Comparison of ENCODE assay signal across 14 mouse cellular contexts in the genomic region with DNA sequence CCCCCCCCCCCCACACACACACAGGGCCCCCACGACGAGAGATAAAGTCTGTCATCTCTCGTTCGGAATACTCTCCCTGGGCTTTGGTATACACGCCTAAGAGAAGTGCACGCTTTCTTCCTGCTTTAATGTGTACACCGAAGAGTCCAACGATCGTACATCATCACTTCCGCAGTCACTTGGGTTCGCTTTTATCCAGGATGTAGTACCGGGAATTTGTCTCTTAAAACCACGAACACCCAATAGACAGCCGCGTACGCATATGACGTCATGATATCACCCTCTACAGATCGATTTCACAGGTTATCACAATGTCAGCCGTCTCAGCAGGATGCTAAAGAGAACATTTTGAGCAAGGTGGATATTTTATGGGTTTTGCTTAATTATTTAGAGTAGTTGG. TPM values are rescaled to one million over a fixed set of nuclear protein-coding genes. Genes with fewer than 3 reads are reported as not detected.
A peak's percentile ranks its signal among the peaks of the same experiment; 100 is the strongest.
DNase-seq lines count a peak whose midpoint lies in the region; ATAC-seq and TF ChIP-seq lines count a peak whose summit lies in the region.
"Had no signal": no experiment of that assay in that cellular context is flagged by ENCODE, and none has a peak within 500 bp of the region (broad histone marks: within the 10 kb centered on the region; RNA-seq: fewer than 3 reads in every experiment).

No protein-coding gene starts in this region.

- H3K4me2 ChIP-seq in forebrain, embryonic 16.5 days (ENCODE audit: low read length) = no peak overlapping the region
- peak overlapping the region; percentile 65 for H3K4me2 ChIP-seq in heart, embryonic 16.5 days (ENCODE audit: low read depth, low read length)
- peak overlapping the region; percentile 56 for H3K4me2 ChIP-seq in lung, postnatal 0 days (replicated peaks; ENCODE audit: low read depth, low read length)
- peak overlapping the region; percentile 35 for H3K4me2 ChIP-seq in stomach, postnatal 0 days (replicated peaks; ENCODE audit: low read depth)

- no peak overlapping the region for H3K9ac ChIP-seq in forebrain, embryonic 16.5 days (replicated peaks; ENCODE audit: low read depth, low read length)
- peak overlapping the region; percentile 57 for H3K9ac ChIP-seq in heart, embryonic 16.5 days (ENCODE audit: low read length)
- H3K9ac ChIP-seq in lung, postnatal 0 days (replicated peaks; ENCODE audit: low read depth) = no peak overlapping the region; the same call in 1 of the 2 replicates
- no peak overlapping the region for H3K9ac ChIP-seq in stomach, postnatal 0 days (ENCODE audit: low read length)
- H3K9ac ChIP-seq: embryonic facial prominence, embryonic 15.5 days; liver, embryonic 14.5 days had no signal

- intact Hi-C loops in heart, postnatal 36 days (cut with DNase I) = no loop called here

- no peaks in the 10 kb centered on the region for H3K9me3 ChIP-seq in forebrain, embryonic 10.5 days
- no peaks in the 10 kb centered on the region for H3K9me3 ChIP-seq in forebrain, embryonic 16.5 days (ENCODE audit: control insufficient read depth, low read length)
- 0 out of 2 replicates have a peak, but pooled peaks cover 4% of the 10 kb centered on the region for H3K9me3 ChIP-seq in heart, embryonic 16.5 days (replicated peaks; ENCODE audit: control insufficient read depth, low read length)
- no peaks in the 10 kb centered on the region for H3K9me3 ChIP-seq in lung, postnatal 0 days (ENCODE audit: low read length)
- no peaks in the 10 kb centered on the region for H3K9me3 ChIP-seq in stomach, postnatal 0 days (ENCODE audit: control insufficient read depth, low read length)
- H3K9me3 ChIP-seq: embryonic facial prominence, embryonic 15.5 days had no signal

- 0 out of 2 replicates have a peak overlapping the region, but pooled peaks have one; percentile 35 for H3K27ac ChIP-seq in forebrain, embryonic 10.5 days
- H3K27ac ChIP-seq in forebrain, embryonic 16.5 days (ENCODE audit: low read length) = no peak overlapping the region
- no peak overlapping the region for H3K27ac ChIP-seq in heart, embryonic 16.5 days (ENCODE audit: low read length)
- 0 out of 2 replicates have a peak overlapping the region, but pooled peaks have one; percentile 14 for H3K27ac ChIP-seq in lung, postnatal 0 days (ENCODE audit: low read length)
- 0 out of 2 replicates have a peak overlapping the region, but pooled peaks have one; percentile 46 for H3K27ac ChIP-seq in stomach, postnatal 0 days (replicated peaks)
- H3K27ac ChIP-seq: embryonic facial prominence, embryonic 15.5 days; layer of hippocampus, adult 2 months; liver, embryonic 14.5 days had no signal

- no peak for DNase-seq in forebrain, embryonic 10.5 days (ENCODE audit: extremely low spot score, low spot score)
- DNase-seq in heart, postnatal 36 days = no peak
- peak; percentile 26 for DNase-seq in lung, postnatal 0 days (ENCODE audit: low spot score)
- DNase-seq in lung, adult 18-20 months = no peak
- DNase-seq in stomach, postnatal 0 days (ENCODE audit: low spot score) = no peak
- DNase-seq in adrenal gland, postnatal 14 days = no peak
- DNase-seq: adrenal gland, postnatal 36 days; cerebellum, postnatal 36 days; kidney, adult 18-20 months had no signal

- no peaks in the 10 kb centered on the region for H3K36me3 ChIP-seq in forebrain, embryonic 10.5 days (replicated peaks)
- no peaks in the 10 kb centered on the region for H3K36me3 ChIP-seq in forebrain, embryonic 16.5 days (ENCODE audit: control insufficient read depth, insufficient read depth)
- H3K36me3 ChIP-seq in heart, embryonic 16.5 days (ENCODE audit: control insufficient read depth, insufficient read depth) = no peaks in the 10 kb centered on the region
- H3K36me3 ChIP-seq in lung, postnatal 0 days (ENCODE audit: insufficient read depth, low read length) = no peaks in the 10 kb centered on the region
- no peaks in the 10 kb centered on the region for H3K36me3 ChIP-seq in stomach, postnatal 0 days (ENCODE audit: control insufficient read depth, insufficient read depth, low read length)
- H3K36me3 ChIP-seq: embryonic facial prominence, embryonic 15.5 days had no signal

- no peak for TF ChIP-seq CTCF in lung, postnatal 0 days (IDR thresholded peaks at IDR 0.05)
- no peak for TF ChIP-seq CTCF in stomach, postnatal 0 days (IDR thresholded peaks at IDR 0.05; ENCODE audit: low read depth)

- no peak for ATAC-seq in forebrain, embryonic 16.5 days
- no peak for ATAC-seq in heart, embryonic 16.5 days (replicated peaks; ENCODE audit: extremely low read depth, insufficient read depth, low FRiP score)
- ATAC-seq in lung, postnatal 0 days = no peak
- ATAC-seq in stomach, postnatal 0 days (ENCODE audit: low FRiP score, low TSS enrichment) = no peak

- no peaks in the 10 kb centered on the region for H3K27me3 ChIP-seq in forebrain, embryonic 10.5 days (ENCODE audit: poor library complexity, severe bottlenecking)
- H3K27me3 ChIP-seq in forebrain, embryonic 16.5 days (replicated peaks; ENCODE audit: control insufficient read depth, insufficient read depth, low read length) = no peaks in the 10 kb centered on the region
- no peaks in the 10 kb centered on the region for H3K27me3 ChIP-seq in heart, embryonic 16.5 days (ENCODE audit: control insufficient read depth, insufficient read depth, low read length)
- H3K27me3 ChIP-seq in lung, postnatal 0 days (replicated peaks; ENCODE audit: insufficient read depth, low read length) = no peaks in the 10 kb centered on the region
- H3K27me3 ChIP-seq in stomach, postnatal 0 days (ENCODE audit: control insufficient read depth, insufficient read depth, low read length) = no peaks in the 10 kb centered on the region
- H3K27me3 ChIP-seq: embryonic facial prominence, embryonic 15.5 days had no signal

- no peak overlapping the region for H3K4me3 ChIP-seq in forebrain, embryonic 10.5 days
- H3K4me3 ChIP-seq in forebrain, embryonic 16.5 days (replicated peaks; ENCODE audit: low read length) = no peak overlapping the region
- peak overlapping the region; percentile 30; the same call in 1 of the 2 replicates for H3K4me3 ChIP-seq in heart, embryonic 16.5 days (ENCODE audit: low read length)
- H3K4me3 ChIP-seq in lung, postnatal 0 days (ENCODE audit: low read depth, low read length) = peak overlapping the region; percentile 27; the same call in 1 of the 2 replicates
- H3K4me3 ChIP-seq in stomach, postnatal 0 days (ENCODE audit: low read depth, low read length) = peak overlapping the region; percentile 13; the same call in 1 of the 2 replicates
- H3K4me3 ChIP-seq: embryonic facial prominence, embryonic 15.5 days had no signal

- no peak for TF ChIP-seq EP300 in lung, postnatal 0 days (IDR thresholded peaks at IDR 0.05)
- no peak for TF ChIP-seq EP300 in stomach, postnatal 0 days (optimal IDR thresholded peaks at IDR 0.05)

- WGBS in forebrain, embryonic 10.5 days = 93% methylated on average over 19 of the region's 19 CpGs
- WGBS in forebrain, embryonic 16.5 days = 86% methylated on average over 19 of the region's 19 CpGs
- WGBS in heart, embryonic 16.5 days = 59% methylated on average over 19 of the region's 19 CpGs
- WGBS in lung, postnatal 0 days = 40% methylated on average over 19 of the region's 19 CpGs
- WGBS in stomach, postnatal 0 days = 72% methylated on average over 19 of the region's 19 CpGs

- peaks cover 50% of the 10 kb centered on the region for H3K4me1 ChIP-seq in forebrain, embryonic 10.5 days
- no peaks in the 10 kb centered on the region for H3K4me1 ChIP-seq in forebrain, embryonic 16.5 days (replicated peaks; ENCODE audit: control insufficient read depth, insufficient read depth, low read length)
- peaks cover 7% of the 10 kb centered on the region for H3K4me1 ChIP-seq in heart, embryonic 16.5 days (ENCODE audit: control insufficient read depth, insufficient read depth, low read length)
- peaks cover 10% of the 10 kb centered on the region; the same call in 1 of the 2 replicates for H3K4me1 ChIP-seq in lung, postnatal 0 days (ENCODE audit: insufficient read depth, low read depth, low read length)
- H3K4me1 ChIP-seq in stomach, postnatal 0 days (replicated peaks; ENCODE audit: control insufficient read depth, insufficient read depth) = no peaks in the 10 kb centered on the region; the same call in 1 of the 2 replicates

RNA-seq across cellular contexts. Expression of gene Phlda1, which starts 31.3 kb away (rescaled TPM):
- polyA plus RNA-seq in forebrain, embryonic 10.5 days (2016; fragmentation: Nextera tagmentation; extraction: Ambion mirVana) = 12.7 and 15.0 TPM in 2 replicates
- polyA plus RNA-seq in forebrain, embryonic 16.5 days (2015; fragmentation: Nextera tagmentation; extraction: Ambion mirVana) = 24.4 and 25.3 TPM in 2 replicates
- polyA plus RNA-seq in heart, embryonic 16.5 days (2015; fragmentation: Nextera tagmentation; extraction: Ambion mirVana) = 27.4 and 27.6 TPM in 2 replicates
- 10 to 100 TPM in 1 of 2 experiments, 1 to 10 TPM in 1; 9.8 to 17.3 TPM for total RNA-seq in heart, postnatal 36 days (2021)
- 97.0 and 100.0 TPM in 2 replicates for polyA plus RNA-seq in lung, postnatal 0 days (2015; fragmentation: Nextera tagmentation; extraction: Ambion mirVana)
- polyA plus RNA-seq in stomach, postnatal 0 days (2015; fragmentation: Nextera tagmentation; extraction: Ambion mirVana) = 29.6 and 32.3 TPM in 2 replicates
- total RNA-seq in adrenal gland, postnatal 14 days (2021) = 50.8 and 76.7 TPM in 2 replicates

Comparison
In these comparisons a context has a peak if more than half of its experiments do, and no peak if none do; other contexts are left out.
1. H3K27ac ChIP-seq: peak in forebrain, embryonic 10.5 days (single experiment), lung, postnatal 0 days (single experiment) and stomach, postnatal 0 days (single experiment); none in forebrain, embryonic 16.5 days (single experiment) and heart, embryonic 16.5 days (single experiment).
2. H3K4me3 ChIP-seq: peak in heart, embryonic 16.5 days (single experiment), lung, postnatal 0 days (single experiment) and stomach, postnatal 0 days (single experiment); none in forebrain, embryonic 10.5 days (single experiment) and forebrain, embryonic 16.5 days (single experiment).